Mouse (Mus musculus) T-cell, adult 66 days (primary cell): ENCODE results near the gene Gm1123. TPM values are rescaled to one million over a fixed set of nuclear protein-coding genes. Genes with fewer than 3 reads are reported as not detected.

Experiments used
- total RNA-seq, 2 experiments: library from RNA; stranded (reverse); gene quantifications; 3 replicates in 1 of 2; 4 replicates in 1 of 2; pipeline ENCODE4 v1.2.4; 2023

The Gm1123 gene
- under 1 TPM in 1 of 2 experiments, not detected in 1; 0.50 TPM for total RNA-seq

GRCm38 (mm10) chr9:99035575-99035974 lies at the start of gene Gm1123:
Gm1123 (minus strand) TSS chr9:99035715.

GRCm38 (mm10) chr9:98985800-98986475 lies 49.6 kb downstream of the Gm1123 start, which contains the start of gene Faim:
Faim (plus strand) TSS chr9:98986373.

Other genes with a start within 250 kb of the Gm1123 start
- not detected for gene Prr23a1, start 193.2 kb downstream of the Gm1123 start, total RNA-seq
- gene Prr23a2, start 179.2 kb downstream of the Gm1123 start, total RNA-seq, result not detected
- gene Prr23a3, start 170.9 kb downstream of the Gm1123 start, total RNA-seq, result not detected
- gene 7420426K07Rik, start 132.6 kb downstream of the Gm1123 start, total RNA-seq, result not detected
- not detected for gene Foxl2, start 80.4 kb downstream of the Gm1123 start, total RNA-seq
- 10 to 100 TPM; 40.9 to 58.1 TPM for gene Faim, start 49.3 kb downstream of the Gm1123 start, total RNA-seq
- 10 to 100 TPM in 1 of 2 experiments, 1 to 10 TPM in 1; 8.4 to 11.7 TPM for gene Pik3cb, start 104.9 kb upstream of the Gm1123 start, total RNA-seq
- gene Faiml, start 201.5 kb upstream of the Gm1123 start, total RNA-seq, result not detected
- gene Cep70, start 207.7 kb upstream of the Gm1123 start, total RNA-seq, result 10 to 100 TPM; 11.6 to 12.4 TPM